Mouse (Mus musculus): ENCODE data around the gene Cpb1. TPM values are rescaled to one million over a fixed set of nuclear protein-coding genes. Genes with fewer than 3 reads are reported as not detected.
A peak's percentile ranks its signal among the peaks of the same experiment; 100 is the strongest.

The Cpb1 gene
- total and polyA plus RNA-seq, 2 experiments from 2014 or later: 0.14 to 0.24 TPM

DNA sequence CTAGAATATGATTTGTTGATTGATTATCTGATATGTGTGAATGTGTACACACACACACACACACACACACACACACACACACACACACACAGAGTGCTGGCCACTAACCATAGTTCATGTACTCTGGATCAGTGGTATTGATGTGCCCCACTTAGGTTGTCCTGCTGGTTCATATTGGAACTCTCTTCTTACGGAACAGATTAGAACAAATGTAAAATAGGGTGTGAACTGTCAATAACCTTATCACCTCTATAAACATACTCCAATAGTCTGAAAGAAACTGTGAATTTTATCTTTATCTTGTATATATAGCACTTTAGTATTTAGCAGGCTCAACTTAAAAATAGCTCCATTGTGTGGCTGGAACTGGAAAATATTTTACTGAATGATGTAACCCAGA lies 38.6 kb downstream of the Cpb1 start:
- ATAC-seq (no peak), DNase-seq (no peak)
- no peak overlapping the region for H3K27ac ChIP-seq (ENCODE audit: low read depth, low read length)
- no peaks in the 10 kb centered on the region for H3K9me3 ChIP-seq (ENCODE audit: low read length)
- TF ChIP-seq CTCF (IDR thresholded peaks at IDR 0.05; ENCODE audit: low read depth): no peak
- H3K4me1 ChIP-seq (ENCODE audit: insufficient read depth): no peaks in the 10 kb centered on the region
- H3K4me3 ChIP-seq (ENCODE audit: low read depth, low read length): no peak overlapping the region
- no peaks in the 10 kb centered on the region for H3K36me3 ChIP-seq (ENCODE audit: insufficient read depth)
- H3K9ac ChIP-seq: no peak overlapping the region
- WGBS: 95% methylated on average over 1 of the region's 1 CpGs
- no peak overlapping the region for H3K4me2 ChIP-seq (ENCODE audit: low read depth)
- no peaks in the 10 kb centered on the region for H3K27me3 ChIP-seq (ENCODE audit: insufficient read depth, low read length)

DNA sequence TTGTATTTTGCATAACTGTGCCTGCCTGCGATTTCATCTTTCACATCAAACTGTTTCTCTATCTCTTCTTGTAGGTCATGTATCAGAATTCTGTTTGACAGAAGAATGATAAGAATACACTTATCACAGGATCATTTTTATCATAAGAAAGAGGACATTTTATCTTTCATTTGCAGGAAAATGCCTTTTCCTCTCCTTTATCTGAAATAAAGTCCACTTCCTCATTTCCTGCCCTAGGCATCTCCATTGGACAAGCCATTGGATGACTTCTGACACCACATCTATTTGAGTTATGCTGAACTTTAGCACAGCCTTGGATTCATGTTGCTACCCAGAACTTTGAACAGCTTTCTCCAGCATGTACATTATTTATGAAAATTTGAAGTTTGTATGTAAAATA lies 46.5 kb downstream of the Cpb1 start:
- Histone ChIP-seq H3K4me1 (ENCODE audit: insufficient read depth) (no peaks in the 10 kb centered on the region), H3K9ac (no peak overlapping the region), H3K4me2 (ENCODE audit: low read depth) (no peak overlapping the region), H3K27me3 (ENCODE audit: insufficient read depth, low read length) (no peaks in the 10 kb centered on the region), H3K27ac (ENCODE audit: low read depth, low read length) (no peak overlapping the region), H3K36me3 (ENCODE audit: insufficient read depth) (no peaks in the 10 kb centered on the region), H3K4me3 (ENCODE audit: low read depth, low read length) (no peak overlapping the region), H3K9me3 (ENCODE audit: low read length) (no peaks in the 10 kb centered on the region)
- TF ChIP-seq CTCF (IDR thresholded peaks at IDR 0.05; ENCODE audit: low read depth): no peak
- DNase-seq (no peak), ATAC-seq (no peak)
- 93% methylated on average over 1 of the region's 1 CpGs for WGBS

DNA sequence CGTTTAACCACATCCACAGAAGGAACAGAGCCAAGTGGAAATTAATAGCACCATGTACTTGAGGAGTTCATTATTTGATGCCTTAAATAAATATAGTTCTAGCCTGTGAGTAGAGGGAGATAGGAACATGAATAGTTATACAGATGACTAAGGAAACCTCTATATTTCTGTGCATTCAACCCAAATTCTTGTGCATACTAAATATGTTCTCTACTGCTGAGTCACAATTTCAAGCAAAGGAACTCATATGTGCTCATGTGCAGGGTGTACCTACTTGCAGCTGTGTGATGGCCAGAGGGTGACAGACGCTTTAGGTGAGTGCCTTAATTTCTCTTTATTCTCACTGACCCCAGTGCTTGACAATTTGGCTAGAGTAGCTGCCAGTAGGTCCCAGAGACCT lies 50.1 kb downstream of the Cpb1 start:
- no peak overlapping the region for H3K4me3 ChIP-seq (ENCODE audit: low read depth, low read length)
- H3K27me3 ChIP-seq (ENCODE audit: insufficient read depth, low read length): no peaks in the 10 kb centered on the region
- TF ChIP-seq CTCF (IDR thresholded peaks at IDR 0.05; ENCODE audit: low read depth): no peak
- H3K4me2 ChIP-seq (ENCODE audit: low read depth): no peak overlapping the region
- WGBS: 78% methylated on average over 2 of the region's 2 CpGs
- no peaks in the 10 kb centered on the region for H3K36me3 ChIP-seq (ENCODE audit: insufficient read depth)
- no peak overlapping the region for H3K9ac ChIP-seq
- H3K9me3 ChIP-seq (ENCODE audit: low read length): no peaks in the 10 kb centered on the region
- H3K4me1 ChIP-seq (ENCODE audit: insufficient read depth): no peaks in the 10 kb centered on the region
- H3K27ac ChIP-seq (ENCODE audit: low read depth, low read length): no peak overlapping the region
- no peak for ATAC-seq
- DNase-seq: no peak

DNA sequence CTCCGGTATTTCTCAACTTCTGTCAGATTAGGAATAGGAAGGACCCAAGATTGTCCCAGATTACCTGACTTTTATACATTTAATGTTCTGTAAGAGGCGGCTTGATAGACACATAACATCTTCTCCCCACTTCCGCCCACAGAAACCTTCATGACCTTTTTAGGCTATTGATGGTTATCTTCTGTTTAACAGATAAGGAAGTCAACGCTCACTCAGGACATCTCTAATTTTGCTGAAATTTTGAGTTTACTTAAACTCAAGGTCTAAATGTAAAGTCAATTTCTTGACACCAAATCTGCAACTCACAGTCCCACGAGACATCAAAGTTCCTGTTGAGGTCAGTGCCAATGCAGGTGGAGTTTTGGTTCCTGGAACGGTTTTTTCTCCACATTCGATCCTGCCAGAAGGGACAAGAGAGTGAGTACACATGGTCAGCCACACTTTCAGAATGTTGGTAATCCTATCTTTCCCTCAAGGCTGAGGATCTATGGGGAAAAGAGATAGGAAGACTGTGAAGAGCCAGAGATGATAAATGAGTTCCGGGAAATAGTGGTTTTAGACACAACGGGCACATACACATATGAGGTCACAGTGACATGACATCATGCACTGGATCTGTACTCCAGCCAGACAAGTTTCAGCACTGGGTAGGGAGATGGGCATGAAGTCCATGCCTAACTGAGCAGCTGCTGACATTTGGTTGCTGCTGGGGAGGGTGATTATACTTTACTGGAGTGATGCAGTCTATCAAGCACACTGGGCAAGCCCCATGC lies 52.4 kb downstream of the Cpb1 start:
- 92% methylated on average over 9 of the region's 9 CpGs for WGBS
- H3K4me1 ChIP-seq (ENCODE audit: insufficient read depth): no peaks in the 10 kb centered on the region

DNA sequence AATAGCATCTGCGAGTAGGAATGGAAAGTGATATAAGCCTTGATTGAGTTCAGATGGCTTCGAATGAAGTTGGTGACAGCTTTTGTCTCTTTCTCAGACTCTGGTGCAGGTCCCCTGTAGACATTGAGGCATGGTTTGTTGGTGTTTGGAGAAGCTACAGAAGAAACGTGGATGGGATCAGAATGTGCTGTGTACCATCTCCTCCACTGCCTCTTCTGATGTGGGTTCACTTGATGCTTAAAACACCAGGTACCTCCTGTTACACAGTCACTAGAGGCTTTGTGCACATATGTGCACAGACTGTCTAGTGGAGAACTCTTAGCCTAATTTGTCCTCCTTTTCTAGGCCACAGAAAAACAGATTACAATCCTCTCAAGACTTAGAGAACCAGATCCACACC lies 53.4 kb downstream of the Cpb1 start:
- no peaks in the 10 kb centered on the region for H3K4me1 ChIP-seq (ENCODE audit: insufficient read depth)
- no peaks in the 10 kb centered on the region for H3K36me3 ChIP-seq (ENCODE audit: insufficient read depth)
- no peak overlapping the region for H3K9ac ChIP-seq
- WGBS: 84% methylated on average over 3 of the region's 3 CpGs
- no peak overlapping the region for H3K4me2 ChIP-seq (ENCODE audit: low read depth)
- TF ChIP-seq CTCF (IDR thresholded peaks at IDR 0.05; ENCODE audit: low read depth): no peak
- no peaks in the 10 kb centered on the region for H3K9me3 ChIP-seq (ENCODE audit: low read length)
- no peak overlapping the region for H3K4me3 ChIP-seq (ENCODE audit: low read depth, low read length)
- DNase-seq: no peak
- H3K27ac ChIP-seq (ENCODE audit: low read depth, low read length): no peak overlapping the region
- no peak for ATAC-seq
- no peaks in the 10 kb centered on the region for H3K27me3 ChIP-seq (ENCODE audit: insufficient read depth, low read length)

More for the DNA sequence above, 52.4 kb downstream of the Cpb1 start:
- H3K27ac ChIP-seq (ENCODE audit: low read depth, low read length): no peak overlapping the region
- H3K4me2 ChIP-seq (ENCODE audit: low read depth): no peak overlapping the region
- TF ChIP-seq CTCF (IDR thresholded peaks at IDR 0.05; ENCODE audit: low read depth): no peak
- DNase-seq (no peak), ATAC-seq (no peak)
- H3K27me3 ChIP-seq (ENCODE audit: insufficient read depth, low read length): no peaks in the 10 kb centered on the region
- H3K36me3 ChIP-seq (ENCODE audit: insufficient read depth): no peaks in the 10 kb centered on the region
- H3K9ac ChIP-seq: no peak overlapping the region
- no peak overlapping the region for H3K4me3 ChIP-seq (ENCODE audit: low read depth, low read length)
- no peaks in the 10 kb centered on the region for H3K9me3 ChIP-seq (ENCODE audit: low read length)

DNA sequence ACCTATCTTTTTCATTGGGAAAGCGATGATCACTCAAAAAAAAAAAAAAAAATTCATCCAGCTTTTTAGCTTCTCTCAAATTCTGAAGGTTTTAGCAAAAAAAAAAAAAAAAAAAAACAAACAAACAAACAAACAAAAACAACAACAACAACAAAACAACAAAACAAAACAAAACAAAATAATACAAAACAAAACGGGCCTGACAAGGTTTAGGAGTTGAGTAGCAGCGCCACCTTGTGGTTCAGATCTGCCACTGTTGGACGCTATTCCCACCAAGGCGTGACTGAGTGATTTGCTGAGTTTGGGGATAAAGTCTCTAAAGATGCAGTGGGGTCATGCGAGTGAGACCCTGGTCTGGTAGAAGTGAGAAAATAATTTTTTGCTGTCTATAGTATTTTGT lies 76.7 kb downstream of the Cpb1 start:
- H3K4me2 ChIP-seq (ENCODE audit: low read depth): no peak overlapping the region
- H3K4me1 ChIP-seq (ENCODE audit: insufficient read depth): no peaks in the 10 kb centered on the region
- DNase-seq: peak; percentile 74
- no peaks in the 10 kb centered on the region for H3K27me3 ChIP-seq (ENCODE audit: insufficient read depth, low read length)
- ATAC-seq: peak; percentile 60; the same call in 1 of the 2 replicates
- no peaks in the 10 kb centered on the region for H3K36me3 ChIP-seq (ENCODE audit: insufficient read depth)
- no peaks in the 10 kb centered on the region for H3K9me3 ChIP-seq (ENCODE audit: low read length)
- H3K27ac ChIP-seq (ENCODE audit: low read depth, low read length): no peak overlapping the region
- peak; percentile 87 for TF ChIP-seq CTCF (IDR thresholded peaks at IDR 0.05; ENCODE audit: low read depth)
- no peak overlapping the region for H3K9ac ChIP-seq
- no peak overlapping the region for H3K4me3 ChIP-seq (ENCODE audit: low read depth, low read length)
- 26% methylated on average over 6 of the region's 6 CpGs for WGBS

Small RNA genes within 50 kb of the gene (microRNA-seq; reads per million reads assigned to microRNA genes)
- 0 to 0.12 reads per million in 2 experiments for gene Mir7007

Other genes with a start within 250 kb of the Cpb1 start
- gene Hps3, start 240.4 kb downstream of the Cpb1 start, total RNA-seq (2014; rRNA removed): 19.7 and 20.7 TPM in 2 replicates
- gene Hps3, start 240.4 kb downstream of the Cpb1 start, polyA plus RNA-seq (2015; fragmentation: Nextera tagmentation; extraction: Ambion mirVana): 6.2 and 10.6 TPM in 2 replicates
- gene Hltf, start 217.9 kb downstream of the Cpb1 start, total RNA-seq (2014; rRNA removed): 16.2 and 18.2 TPM in 2 replicates
- 8.0 and 8.8 TPM in 2 replicates for gene Hltf, start 217.9 kb downstream of the Cpb1 start, polyA plus RNA-seq (2015; fragmentation: Nextera tagmentation; extraction: Ambion mirVana)
- 27.2 and 35.9 TPM in 2 replicates for gene Gyg, start 120.4 kb downstream of the Cpb1 start, total RNA-seq (2014; rRNA removed)
- gene Gyg, start 120.4 kb downstream of the Cpb1 start, polyA plus RNA-seq (2015; fragmentation: Nextera tagmentation; extraction: Ambion mirVana): 65.9 and 69.3 TPM in 2 replicates
- gene Cpa3, start 33.6 kb downstream of the Cpb1 start, total RNA-seq (2014; rRNA removed): 0.57 and 1.8 TPM in 2 replicates
- gene Cpa3, start 33.6 kb downstream of the Cpb1 start, polyA plus RNA-seq (2015; fragmentation: Nextera tagmentation; extraction: Ambion mirVana): 3.0 and 3.1 TPM in 2 replicates
- gene Agtr1b, start 91.4 kb upstream of the Cpb1 start, total RNA-seq (2014; rRNA removed): 0.38 TPM in 1 of 2 replicates, not detected in the other
- gene Agtr1b, start 91.4 kb upstream of the Cpb1 start, polyA plus RNA-seq (2015; fragmentation: Nextera tagmentation; extraction: Ambion mirVana): 0.09 and 0.27 TPM in 2 replicates